Mouse (Mus musculus) limb, embryonic 13.5 days (tissue): Measurements from ENCODE around the gene Ano2. TPM values are rescaled to one million over a fixed set of nuclear protein-coding genes. Genes with fewer than 3 reads are reported as not detected.
A peak's percentile ranks its signal among the peaks of the same experiment; 100 is the strongest.

Experiments used
- ATAC-seq: fragments of 200-750 bp; cut with Nextera tagmentation; 2 replicates; pipeline ENCODE4 v1.8.0; 2017; ENCODE audit warnings: low read depth, moderate number of reproducible peaks, moderate TSS enrichment; ENCODE audit not compliant: low FRiP score
- H3K27ac ChIP-seq: fragments of 300-500 bp; sonication (generic); 2 replicates; pipeline ENCODE4 v1.5.1; 2015; ENCODE audit warnings: inconsistent platforms, mild to moderate bottlenecking, moderate library complexity
- H3K27me3 ChIP-seq: fragments of 300-500 bp; sonication (generic); 2 replicates; pipeline ENCODE4 v1.6.1; 2015; ENCODE audit warnings: mild to moderate bottlenecking, inconsistent platforms
- H3K36me3 ChIP-seq: fragments of 300-500 bp; sonication (generic); 2 replicates; pipeline ENCODE4 v1.6.1; 2015; ENCODE audit warnings: inconsistent platforms, mild to moderate bottlenecking, moderate library complexity
- H3K4me1 ChIP-seq: fragments of 300-500 bp; sonication (generic); 2 replicates; pipeline ENCODE4 v1.6.1; 2015; ENCODE audit warnings: inconsistent platforms
- H3K4me2 ChIP-seq: fragments of 300-500 bp; sonication (generic); replicated peaks from 2 replicates; pipeline ENCODE4 v1.6.1; 2015; ENCODE audit warnings: inconsistent platforms, mild to moderate bottlenecking, moderate library complexity
- H3K4me3 ChIP-seq: fragments of 300-500 bp; sonication (generic); 2 replicates; pipeline ENCODE4 v1.5.1; 2015; ENCODE audit warnings: moderate library complexity, mild to moderate bottlenecking, inconsistent platforms
- H3K9ac ChIP-seq: fragments of 300-500 bp; sonication (generic); 2 replicates; pipeline ENCODE4 v1.6.1; 2015; ENCODE audit warnings: mild to moderate bottlenecking, inconsistent platforms
- H3K9me3 ChIP-seq: fragments of 300-500 bp; sonication (generic); 2 replicates; pipeline ENCODE4 v1.6.1; 2016; ENCODE audit warnings: inconsistent platforms
- WGBS: fragments of 180-500 bp; shearing (Covaris S2); methylation state at CpG from one replicate; pipeline ENCODE4 v1.1.7; 2015; 5-methylcytosine and 5-hydroxymethylcytosine counted together
- polyA plus RNA-seq: library from polyadenylated mRNA; unstranded; fragments of >200 nt; fragmentation: Nextera tagmentation; extraction: Ambion mirVana; gene quantifications from 2 replicates; pipeline ENCODE4 v1.2.1, GENCODE M21; 2015

The Ano2 gene
- polyA plus RNA-seq, 1 experiment from 2014 or later: not detected

DNA sequence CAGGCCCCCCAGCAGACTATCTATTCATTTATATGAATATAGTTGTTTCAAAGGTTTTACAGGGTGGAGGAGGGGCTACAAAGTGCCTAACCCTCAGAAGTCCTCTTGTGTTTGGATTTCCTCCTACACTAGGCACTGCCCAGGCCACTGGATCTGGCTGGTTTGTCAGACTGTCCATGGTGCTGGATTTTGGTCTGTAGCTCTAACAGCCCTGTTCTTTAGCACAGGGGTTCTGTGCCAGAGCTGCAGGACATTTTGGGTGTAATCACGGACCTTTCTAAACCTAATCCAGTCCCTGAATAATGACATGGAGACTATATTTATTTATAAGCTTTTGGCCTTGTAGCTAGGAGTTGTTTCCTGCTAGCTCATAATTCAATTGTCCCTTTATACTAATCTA lies 328.2 kb downstream of the Ano2 start:
- 73% methylated on average over 1 of the region's 1 CpGs for WGBS
- no peaks in the 10 kb centered on the region for H3K27me3 ChIP-seq
- no peak for ATAC-seq

DNA sequence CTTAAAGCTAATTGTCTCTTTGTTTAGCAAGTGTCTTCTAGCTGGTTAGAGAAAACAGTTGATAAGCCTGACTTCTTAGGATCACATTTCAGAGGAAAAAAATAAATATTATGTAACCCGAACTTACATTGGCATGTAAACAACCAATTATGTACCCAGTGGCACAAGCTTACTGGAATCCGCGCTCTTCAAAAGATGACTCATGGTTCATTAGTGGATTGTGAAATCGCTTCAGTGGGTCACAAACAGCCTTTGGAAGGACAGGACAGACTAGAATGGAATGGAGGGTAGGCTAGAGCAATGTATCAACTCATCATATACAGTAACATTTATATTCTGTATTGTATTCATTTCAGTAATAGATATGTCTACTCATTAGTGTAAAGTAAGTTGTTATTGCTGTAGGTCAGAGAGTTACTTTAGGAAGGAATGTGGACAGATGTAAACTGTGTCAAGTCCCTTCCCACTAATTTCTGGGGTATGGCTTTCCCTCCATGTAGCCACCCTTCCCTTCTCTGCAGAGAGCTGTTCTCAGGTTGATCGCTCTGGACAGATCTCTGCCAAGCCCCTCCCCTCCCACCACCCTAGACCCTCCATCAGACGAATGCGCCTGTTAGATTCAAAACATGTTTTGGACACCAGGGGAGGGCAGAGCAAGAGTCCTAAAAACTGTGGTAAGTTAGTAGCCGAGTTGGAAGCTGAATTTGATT lies 343.6 kb downstream of the Ano2 start:
- H3K27me3 ChIP-seq: no peaks in the 10 kb centered on the region
- peak; percentile 40 for ATAC-seq
- WGBS: 50% methylated on average over 8 of the region's 8 CpGs
- no peak overlapping the region for H3K27ac ChIP-seq
- no peak overlapping the region for H3K4me2 ChIP-seq
- H3K4me1 ChIP-seq: peaks cover 5% of the 10 kb centered on the region; the same call in 1 of the 2 replicates
- no peaks in the 10 kb centered on the region for H3K36me3 ChIP-seq
- H3K4me3 ChIP-seq: no peak overlapping the region
- H3K9me3 ChIP-seq: no peaks in the 10 kb centered on the region
- no peak overlapping the region for H3K9ac ChIP-seq

More for the DNA sequence above, 328.2 kb downstream of the Ano2 start:
- H3K27ac ChIP-seq: no peak overlapping the region
- no peak overlapping the region for H3K4me3 ChIP-seq
- no peak overlapping the region for H3K4me2 ChIP-seq
- H3K9ac ChIP-seq: no peak overlapping the region
- H3K9me3 ChIP-seq: 0 out of 2 replicates have a peak, but pooled peaks cover under 1% of the 10 kb centered on the region
- no peaks in the 10 kb centered on the region for H3K4me1 ChIP-seq
- no peaks in the 10 kb centered on the region for H3K36me3 ChIP-seq

DNA sequence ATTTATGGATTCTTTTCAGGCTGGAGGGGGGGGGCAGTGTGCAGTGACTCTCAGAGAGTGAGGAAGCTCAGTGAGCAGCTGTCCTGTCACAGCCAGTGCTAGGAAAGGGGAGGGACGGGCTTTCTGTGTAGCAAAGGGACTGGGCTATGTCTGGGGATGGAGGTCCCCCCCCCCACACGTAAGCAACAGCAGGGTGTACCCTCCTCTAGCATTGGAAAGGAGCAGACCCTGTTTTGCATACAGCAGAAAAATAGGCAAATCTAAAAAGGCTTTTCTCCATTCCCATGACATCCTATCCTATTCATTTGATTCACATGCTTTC lies 344.1 kb downstream of the Ano2 start:
- H3K36me3 ChIP-seq: no peaks in the 10 kb centered on the region
- H3K9ac ChIP-seq: no peak overlapping the region
- H3K9me3 ChIP-seq: no peaks in the 10 kb centered on the region
- peaks cover 5% of the 10 kb centered on the region; the same call in 1 of the 2 replicates for H3K4me1 ChIP-seq
- no peaks in the 10 kb centered on the region for H3K27me3 ChIP-seq
- ATAC-seq: peak; percentile 48; the same call in 1 of the 2 replicates
- H3K4me2 ChIP-seq: no peak overlapping the region
- no peak overlapping the region for H3K4me3 ChIP-seq
- 26% methylated on average over 2 of the region's 2 CpGs for WGBS
- no peak overlapping the region for H3K27ac ChIP-seq

DNA sequence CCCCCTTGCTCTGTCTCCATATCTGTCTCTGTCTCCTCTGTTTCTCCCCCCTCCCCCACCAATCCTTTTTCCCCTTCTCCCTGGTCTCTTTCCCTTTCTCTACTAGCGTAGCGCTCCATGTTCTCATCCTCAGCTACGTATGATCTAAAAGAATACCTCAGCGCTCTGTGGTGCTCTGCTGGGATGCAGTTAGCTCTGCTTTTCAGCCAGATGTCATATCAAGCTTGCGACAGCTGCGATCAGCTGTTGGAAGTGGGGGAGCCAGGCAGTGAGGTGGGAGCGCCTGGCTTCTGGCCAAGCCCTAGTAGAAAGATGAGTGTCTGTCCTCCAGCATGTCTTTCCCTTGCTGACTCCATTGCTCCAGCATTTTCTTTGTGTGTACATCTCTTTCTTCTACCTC lies 344.5 kb downstream of the Ano2 start:
- H3K4me2 ChIP-seq: no peak overlapping the region
- H3K36me3 ChIP-seq: no peaks in the 10 kb centered on the region
- H3K27ac ChIP-seq: no peak overlapping the region
- no peak overlapping the region for H3K4me3 ChIP-seq
- WGBS: 66% methylated on average over 7 of the region's 7 CpGs
- H3K9ac ChIP-seq: no peak overlapping the region
- H3K4me1 ChIP-seq: peaks cover 5% of the 10 kb centered on the region; the same call in 1 of the 2 replicates
- no peaks in the 10 kb centered on the region for H3K27me3 ChIP-seq
- peak; percentile 79 for ATAC-seq
- H3K9me3 ChIP-seq: no peaks in the 10 kb centered on the region

DNA sequence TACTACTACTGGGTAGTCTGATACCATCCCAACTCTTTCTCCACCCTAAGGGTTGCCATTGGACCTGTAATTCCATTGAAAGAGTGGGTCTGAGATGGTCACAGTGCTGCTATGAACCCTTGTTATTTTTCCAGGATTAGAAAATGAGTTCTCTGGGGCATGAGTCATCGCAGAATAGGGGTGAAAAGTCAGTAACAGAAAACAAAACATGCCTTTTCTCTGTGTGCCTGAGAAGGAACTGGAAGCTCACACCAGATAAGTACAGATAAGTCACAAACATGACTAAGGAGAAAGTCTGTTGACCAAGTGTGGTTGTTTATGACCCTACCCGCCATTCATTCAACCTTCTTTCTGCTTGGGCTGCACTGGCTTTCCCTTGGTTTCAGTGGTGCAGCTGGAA lies 345.4 kb downstream of the Ano2 start:
- H3K27ac ChIP-seq: no peak overlapping the region
- no peak overlapping the region for H3K9ac ChIP-seq
- H3K4me2 ChIP-seq: no peak overlapping the region
- H3K9me3 ChIP-seq: no peaks in the 10 kb centered on the region
- H3K36me3 ChIP-seq: no peaks in the 10 kb centered on the region
- no peaks in the 10 kb centered on the region for H3K27me3 ChIP-seq
- 92% methylated on average over 2 of the region's 2 CpGs for WGBS
- H3K4me1 ChIP-seq: peaks cover 5% of the 10 kb centered on the region; the same call in 1 of the 2 replicates
- H3K4me3 ChIP-seq: no peak overlapping the region
- ATAC-seq: no peak

DNA sequence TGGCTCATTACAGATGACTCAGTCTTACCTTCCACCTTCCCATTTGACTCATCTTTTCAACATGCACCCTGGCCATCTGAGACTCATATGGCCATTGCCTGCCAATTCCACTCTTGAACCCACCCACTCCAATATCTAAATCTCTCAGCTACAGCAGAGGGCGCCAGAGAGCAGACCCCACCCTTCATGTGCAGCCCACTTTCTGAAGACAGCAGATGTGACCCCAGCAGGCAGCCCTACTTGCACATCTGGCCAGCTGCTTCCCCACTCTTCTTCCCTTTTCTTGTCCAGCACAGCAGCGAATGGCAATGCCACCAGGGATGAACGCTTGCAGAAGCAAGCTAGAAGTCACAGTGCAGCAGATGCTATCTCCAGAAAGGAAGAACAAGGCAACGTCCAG lies 355.7 kb downstream of the Ano2 start:
- Histone ChIP-seq H3K4me2 (no peak overlapping the region), H3K4me1 (no peaks in the 10 kb centered on the region), H3K27me3 (no peaks in the 10 kb centered on the region), H3K27ac (no peak overlapping the region), H3K9me3 (no peaks in the 10 kb centered on the region), H3K36me3 (no peaks in the 10 kb centered on the region), H3K4me3 (no peak overlapping the region), H3K9ac (no peak overlapping the region)
- 48% methylated on average over 4 of the region's 4 CpGs for WGBS
- ATAC-seq: no peak

DNA sequence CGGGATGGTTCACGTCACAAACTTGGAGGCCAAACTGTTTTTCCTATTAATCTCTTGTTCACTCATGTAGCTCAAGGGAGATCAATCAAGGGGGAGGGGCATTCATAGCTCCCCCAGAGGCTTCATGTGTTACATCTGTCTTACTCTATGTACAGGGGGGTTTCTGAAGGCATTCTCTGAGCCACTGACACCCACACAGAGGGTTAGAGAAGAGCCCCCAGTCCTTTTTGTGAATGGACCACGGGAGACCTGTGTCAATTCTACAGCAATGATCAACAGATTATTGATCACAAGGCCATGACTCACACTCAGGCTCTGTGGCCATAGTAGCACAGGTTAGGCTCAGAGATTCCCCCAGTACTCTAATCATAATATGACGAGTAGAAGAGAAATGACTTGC lies 358.0 kb downstream of the Ano2 start:
- Histone ChIP-seq H3K36me3 (no peaks in the 10 kb centered on the region), H3K4me2 (no peak overlapping the region), H3K9me3 (no peaks in the 10 kb centered on the region), H3K4me1 (no peaks in the 10 kb centered on the region), H3K27ac (no peak overlapping the region), H3K27me3 (no peaks in the 10 kb centered on the region), H3K4me3 (no peak overlapping the region), H3K9ac (no peak overlapping the region)
- ATAC-seq: no peak
- 65% methylated on average over 4 of the region's 4 CpGs for WGBS

DNA sequence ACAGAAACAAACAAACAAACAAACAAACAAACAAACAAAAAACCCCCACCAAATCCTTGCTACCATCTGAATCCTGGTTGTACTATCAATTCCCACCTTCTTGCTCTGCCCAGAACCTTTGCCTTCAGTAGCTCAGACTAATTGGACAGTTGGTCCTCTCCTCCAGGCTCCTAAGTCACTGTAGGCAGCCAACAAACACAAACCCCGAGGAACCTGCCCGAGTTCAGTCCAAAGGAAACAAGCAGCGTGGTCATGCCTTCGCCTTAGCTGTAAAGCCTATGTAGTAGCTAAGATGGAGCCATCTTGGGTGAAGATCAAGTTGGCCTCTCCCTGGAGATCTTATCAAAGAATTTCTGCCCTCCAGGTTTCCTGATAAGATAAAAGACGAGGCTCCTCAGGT lies 362.9 kb downstream of the Ano2 start:
- Histone ChIP-seq H3K4me1 (no peaks in the 10 kb centered on the region), H3K4me2 (no peak overlapping the region), H3K4me3 (no peak overlapping the region), H3K27ac (no peak overlapping the region), H3K9ac (no peak overlapping the region), H3K9me3 (no peaks in the 10 kb centered on the region), H3K36me3 (no peaks in the 10 kb centered on the region), H3K27me3 (no peaks in the 10 kb centered on the region)
- ATAC-seq: no peak
- 83% methylated on average over 5 of the region's 5 CpGs for WGBS

DNA sequence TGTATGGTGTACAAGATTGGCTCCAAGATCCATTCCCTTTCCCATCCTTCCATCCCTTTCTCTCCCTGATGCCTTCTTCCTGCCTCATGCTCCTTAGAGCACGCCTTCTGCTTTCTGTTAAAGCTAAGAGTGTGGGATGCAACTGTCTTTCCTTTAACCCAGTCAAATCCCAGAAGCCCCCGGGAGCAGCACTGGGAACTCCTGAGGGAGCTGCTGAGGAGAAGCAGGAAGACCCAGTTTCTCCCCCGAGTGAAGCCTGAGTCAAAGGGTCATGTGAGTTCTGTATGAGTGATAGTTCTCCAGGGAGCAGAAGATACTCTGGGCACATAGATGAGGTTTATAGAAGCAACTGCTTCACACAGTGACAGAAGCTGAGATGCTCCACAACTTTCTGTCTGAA lies 367.5 kb downstream of the Ano2 start:
- Histone ChIP-seq H3K36me3 (no peaks in the 10 kb centered on the region), H3K4me2 (no peak overlapping the region), H3K4me1 (no peaks in the 10 kb centered on the region), H3K4me3 (no peak overlapping the region), H3K27me3 (no peaks in the 10 kb centered on the region), H3K9me3 (no peaks in the 10 kb centered on the region), H3K27ac (no peak overlapping the region), H3K9ac (no peak overlapping the region)
- no peak for ATAC-seq
- WGBS: 81% methylated on average over 3 of the region's 3 CpGs

DNA sequence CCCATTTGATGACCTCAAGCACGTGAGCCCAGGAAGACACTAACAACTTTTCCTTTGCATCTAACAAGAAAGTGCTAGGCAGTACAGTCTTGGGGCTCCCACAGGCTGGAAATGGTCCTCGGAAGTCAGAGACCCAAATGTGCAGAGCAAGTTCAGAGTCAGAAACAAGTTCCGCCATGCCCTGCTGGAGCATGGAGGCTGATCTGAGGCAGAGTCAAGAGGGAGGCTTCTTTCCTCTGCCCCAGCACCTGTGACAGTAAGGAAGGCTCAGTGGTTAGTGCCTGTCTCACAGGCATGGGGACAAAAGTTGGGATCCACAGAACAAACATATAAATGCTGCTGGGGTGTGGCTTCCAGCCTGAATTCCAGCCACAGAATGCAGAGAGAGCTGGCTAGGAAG lies 390.3 kb downstream of the Ano2 start:
- Histone ChIP-seq H3K9ac (no peak overlapping the region), H3K4me2 (no peak overlapping the region)
- WGBS: 81% methylated on average over 3 of the region's 3 CpGs

DNA sequence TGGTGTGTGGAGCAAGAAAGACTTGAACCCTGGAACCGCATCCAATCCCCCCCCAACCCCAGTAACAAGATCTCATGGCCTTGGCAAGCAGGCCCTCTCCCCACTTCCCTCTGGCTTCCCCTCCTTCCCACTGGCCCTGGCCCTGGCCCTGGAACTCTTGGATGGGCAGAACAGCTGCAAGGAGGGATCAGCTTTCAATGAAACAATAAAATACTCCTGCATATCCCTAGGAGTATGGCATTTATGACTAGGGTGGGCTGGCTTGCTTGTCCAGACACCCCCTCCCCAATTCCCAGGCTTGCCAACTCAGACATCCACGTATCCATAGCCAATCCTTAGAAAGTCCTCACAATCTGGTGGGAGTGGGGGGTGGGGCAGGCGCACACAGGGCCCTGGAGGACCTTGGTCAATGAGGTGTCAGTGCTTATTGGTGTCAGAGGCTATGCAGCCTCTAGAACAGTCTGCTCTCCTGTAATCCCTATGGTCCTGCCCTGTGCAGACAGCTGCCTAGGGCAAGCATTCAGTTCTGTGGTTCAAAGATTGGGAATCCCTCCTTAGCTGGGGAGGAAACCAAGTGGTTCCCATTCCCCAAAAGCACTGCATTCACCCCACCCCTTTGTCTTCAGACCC lies 396.2 kb downstream of the Ano2 start:
- Histone ChIP-seq H3K36me3 (no peaks in the 10 kb centered on the region), H3K9me3 (no peaks in the 10 kb centered on the region), H3K27me3 (no peaks in the 10 kb centered on the region), H3K4me2 (0 out of 2 replicates have a peak overlapping the region, but pooled peaks have one; percentile 0), H3K27ac (peak overlapping the region; percentile 44), H3K4me1 (peaks cover 18% of the 10 kb centered on the region), H3K4me3 (no peak overlapping the region), H3K9ac (no peak overlapping the region)
- peak; percentile 86 for ATAC-seq
- 20% methylated on average over 3 of the region's 3 CpGs for WGBS

More for the DNA sequence above, 390.3 kb downstream of the Ano2 start:
- H3K4me1 ChIP-seq: no peaks in the 10 kb centered on the region
- H3K27me3 ChIP-seq: no peaks in the 10 kb centered on the region
- no peak overlapping the region for H3K4me3 ChIP-seq
- H3K9me3 ChIP-seq: no peaks in the 10 kb centered on the region
- no peak overlapping the region for H3K27ac ChIP-seq
- ATAC-seq: no peak
- H3K36me3 ChIP-seq: no peaks in the 10 kb centered on the region

DNA sequence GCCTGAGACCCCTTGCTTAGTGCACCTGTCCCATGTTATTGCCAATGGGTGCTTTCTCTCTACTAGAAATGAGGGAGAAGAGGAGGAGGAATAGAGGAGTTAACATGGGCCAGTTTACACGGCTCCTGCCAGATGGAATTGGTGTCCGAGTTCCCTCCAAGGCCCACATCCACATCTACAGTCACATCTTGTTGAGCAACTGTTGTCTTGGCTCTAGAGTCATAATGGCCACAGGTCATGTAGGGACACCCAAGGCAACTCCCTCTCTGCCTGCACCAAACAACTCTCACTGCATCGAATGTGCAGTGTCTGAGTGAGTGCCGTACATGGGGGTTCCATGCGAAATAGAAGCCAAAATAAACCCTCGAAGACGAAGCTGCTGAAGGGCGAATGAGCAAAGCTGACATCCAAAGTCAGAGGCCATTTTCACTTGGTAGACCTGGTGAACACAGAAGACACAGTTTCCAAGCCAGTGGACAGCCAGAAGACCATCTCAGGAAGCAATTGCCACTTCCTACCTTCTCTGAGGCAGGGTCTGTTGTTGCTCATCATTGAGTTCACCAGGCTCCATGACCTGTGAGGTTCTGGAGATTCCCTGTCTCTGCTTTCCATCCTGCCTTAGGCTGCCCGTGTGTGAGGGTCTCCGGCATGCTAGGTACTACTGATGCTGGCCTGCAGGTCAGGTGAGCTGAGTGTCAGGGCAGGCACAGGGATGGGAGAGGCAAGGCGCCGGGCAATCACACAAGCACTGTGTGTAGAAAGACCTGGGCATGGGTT lies 398.5 kb downstream of the Ano2 start:
- 93% methylated on average over 12 of the region's 12 CpGs for WGBS

More for the DNA sequence above, 398.5 kb downstream of the Ano2 start:
- Histone ChIP-seq H3K9ac (no peak overlapping the region), H3K36me3 (no peaks in the 10 kb centered on the region), H3K4me1 (peaks cover 18% of the 10 kb centered on the region), H3K4me3 (no peak overlapping the region), H3K27me3 (no peaks in the 10 kb centered on the region), H3K27ac (no peak overlapping the region), H3K9me3 (no peaks in the 10 kb centered on the region), H3K4me2 (no peak overlapping the region)
- no peak for ATAC-seq
